Mouse (Mus musculus) lung, postnatal 0 days (tissue): Measurements from ENCODE around the gene Celf1.

Experiments
- CTCF ChIP-seq: IDR thresholded peaks from 2 replicates; pipeline ENCODE4 v1.5.1; 2016; ENCODE audit warnings: antibody characterized with exemption, mild to moderate bottlenecking
- EP300 ChIP-seq: IDR thresholded peaks from 2 replicates; pipeline ENCODE4 v1.6.1; 2016; ENCODE audit warnings: antibody characterized with exemption, mild to moderate bottlenecking, control low read depth

GRCm38 (mm10) chr2:90953461-90953860, 13.3 kb downstream of the Celf1 start:
- TF ChIP-seq CTCF = no peak
- TF ChIP-seq EP300 = no peak
